Mouse (Mus musculus): Measurements from ENCODE around the gene Ppia.
"Not testable (repeated sequence)": the region's sequence is repeated elsewhere in the genome, so short reads cannot be mapped to it uniquely, and the experiment has no call there.

The Ppia gene

DNA sequence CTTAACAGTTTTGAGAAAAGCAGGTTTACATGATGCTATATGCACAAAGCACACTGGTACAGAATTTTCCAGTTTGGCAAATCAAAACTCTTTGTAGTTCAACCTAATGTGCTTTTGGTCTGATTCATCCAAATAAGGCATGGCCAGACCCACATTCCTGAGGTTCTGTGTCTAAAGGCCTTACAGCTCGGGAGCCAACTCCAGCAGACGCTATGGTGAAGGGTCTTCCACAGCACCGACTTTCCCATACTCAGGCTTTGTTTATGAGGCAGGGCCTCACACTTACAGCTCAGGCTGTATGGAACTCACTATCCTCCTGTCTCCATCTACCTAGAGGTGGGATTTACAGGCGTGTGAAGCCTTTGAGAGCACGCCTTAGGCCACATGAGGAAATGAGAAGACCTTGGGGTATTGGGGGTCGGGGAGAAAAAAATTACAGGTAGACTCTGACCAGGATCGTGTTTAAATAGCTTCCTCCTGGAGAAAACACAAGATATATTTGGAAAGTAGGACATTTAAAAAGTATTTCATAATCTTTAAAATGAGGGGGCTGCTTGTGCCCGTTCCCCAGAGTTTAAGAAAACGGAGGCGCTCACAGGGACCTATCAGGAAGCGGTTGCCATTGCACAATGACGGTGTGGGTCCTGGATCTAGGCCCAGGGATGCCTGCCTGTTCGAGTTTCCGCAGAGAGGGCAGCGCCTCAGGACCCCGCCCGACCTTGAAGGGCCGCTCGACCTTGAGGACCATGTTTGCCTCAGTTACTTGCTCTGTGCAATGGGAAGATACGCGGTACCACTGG, at the start of gene Ppia:
TSS of gene Ppia (plus strand) at position 693 of the 800 bp plus-strand sequence.
- no peak for DNase-seq

- peak; percentile 87 for DNase-seq
These were observed 49.4 kb upstream of the Ppia start for GRCm38 (mm10) chr11:6365885-6366284.

- no peak for DNase-seq
These were observed 48.8 kb upstream of the Ppia start for GRCm38 (mm10) chr11:6366434-6366833.

- DNase-seq, result no peak
These were observed 48.1 kb upstream of the Ppia start for GRCm38 (mm10) chr11:6367156-6367555.

GRCm38 (mm10) chr11:6367986-6368385, 47.3 kb upstream of the Ppia start:
- not testable (repeated sequence) for DNase-seq

GRCm38 (mm10) chr11:6371376-6372155, 43.7 kb upstream of the Ppia start:
- no peak for DNase-seq

GRCm38 (mm10) chr11:6372784-6373183, 42.5 kb upstream of the Ppia start:
- DNase-seq, result no peak

DNA sequence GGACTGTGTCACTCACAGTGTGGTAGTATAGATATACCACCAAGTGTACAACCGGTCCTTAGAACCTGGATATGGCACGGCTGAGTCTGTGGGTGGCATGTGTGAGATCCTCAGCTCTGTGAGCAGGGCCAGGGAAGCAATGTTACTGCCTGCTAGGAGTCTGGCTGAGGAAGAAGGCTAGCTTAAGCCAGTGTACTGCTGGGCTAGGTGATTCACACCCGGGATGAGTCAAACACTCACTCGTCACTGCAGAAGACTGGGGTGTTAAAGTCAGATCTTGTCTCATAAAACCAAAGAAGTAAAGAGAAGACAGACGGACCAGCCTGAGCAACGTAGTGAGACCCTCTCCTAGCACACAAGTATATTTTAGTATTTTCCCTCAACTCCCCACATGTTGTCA, 34.3 kb upstream of the Ppia start:
- no peak for DNase-seq

GRCm38 (mm10) chr11:6388126-6388725, 27.0 kb upstream of the Ppia start:
- no peak for DNase-seq

- DNase-seq, result peak; percentile 98
These were observed 26.4 kb upstream of the Ppia start, which contains the start of gene Zmiz2 for GRCm38 (mm10) chr11:6388726-6389413. Gene Zmiz2 (plus strand): TSS chr11:6389074.

DNA sequence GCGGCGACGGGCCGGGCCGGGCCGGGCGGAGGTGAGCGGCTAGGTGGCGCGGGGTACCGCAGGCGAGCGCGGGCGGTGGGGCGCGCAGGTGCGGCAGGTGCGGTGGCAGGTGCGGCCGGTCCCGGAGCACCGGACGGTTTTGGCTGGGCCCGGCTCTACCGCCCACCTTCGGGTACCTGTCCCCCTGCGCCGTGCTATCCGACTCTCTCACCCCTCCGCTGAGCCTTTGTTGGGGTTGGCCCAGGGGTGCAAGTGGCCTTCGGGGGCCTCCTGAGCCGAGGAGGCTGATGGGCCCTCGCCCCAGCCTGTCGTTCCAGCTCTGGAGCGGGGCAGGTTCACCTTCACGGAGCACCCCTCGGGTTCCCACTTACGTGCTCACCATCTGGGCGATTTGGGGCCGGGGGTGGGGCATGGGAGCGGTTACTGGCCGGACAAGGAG, 25.7 kb upstream of the Ppia start:
- peak; percentile 66 for DNase-seq

GRCm38 (mm10) chr11:6390376-6391053, 24.7 kb upstream of the Ppia start:
- no peak for DNase-seq

DNA sequence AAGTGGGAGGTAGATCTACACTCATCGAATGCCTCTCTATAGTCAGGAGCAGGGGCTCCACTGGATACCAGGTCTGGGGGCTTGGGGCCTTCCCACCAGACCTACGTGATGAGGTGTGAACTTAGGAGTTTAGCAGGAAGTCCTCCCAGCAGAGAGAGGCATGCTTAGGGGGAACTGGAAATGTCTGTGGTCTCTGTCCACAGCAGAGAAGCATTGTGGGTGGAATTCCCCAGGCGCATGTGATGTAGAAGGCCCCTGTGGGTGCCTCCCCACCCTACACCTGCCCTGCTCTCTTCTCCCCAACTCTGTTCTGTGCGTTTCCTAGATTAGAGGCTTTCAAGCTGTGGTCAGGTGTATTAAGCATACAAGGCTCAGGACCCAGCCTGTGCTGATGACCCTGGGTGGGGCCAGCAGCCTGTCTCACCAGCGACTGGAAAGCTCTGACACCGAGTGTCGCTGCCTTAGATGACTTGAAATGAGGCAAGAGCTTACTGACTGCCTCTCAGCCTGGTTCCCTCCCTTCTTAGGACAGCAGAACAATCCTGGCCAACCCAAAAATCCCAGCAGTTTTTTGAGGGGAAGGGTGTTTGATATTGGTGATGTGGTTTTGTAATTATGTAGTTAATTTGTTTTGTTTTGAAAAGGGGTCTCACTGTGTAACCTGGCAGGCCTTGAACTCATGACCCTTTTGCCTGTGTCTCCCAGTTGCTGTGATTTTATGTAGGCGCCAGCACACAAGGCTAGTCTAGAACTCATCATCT, 23.5 kb upstream of the Ppia start:
- DNase-seq, result no peak

- DNase-seq, result no peak
These were observed 22.4 kb upstream of the Ppia start for GRCm38 (mm10) chr11:6392857-6393256.

GRCm38 (mm10) chr11:6393866-6394265, 21.4 kb upstream of the Ppia start:
- DNase-seq, result no peak

- DNase-seq, result no peak
These were observed 19.7 kb upstream of the Ppia start for GRCm38 (mm10) chr11:6395565-6395964.

DNA sequence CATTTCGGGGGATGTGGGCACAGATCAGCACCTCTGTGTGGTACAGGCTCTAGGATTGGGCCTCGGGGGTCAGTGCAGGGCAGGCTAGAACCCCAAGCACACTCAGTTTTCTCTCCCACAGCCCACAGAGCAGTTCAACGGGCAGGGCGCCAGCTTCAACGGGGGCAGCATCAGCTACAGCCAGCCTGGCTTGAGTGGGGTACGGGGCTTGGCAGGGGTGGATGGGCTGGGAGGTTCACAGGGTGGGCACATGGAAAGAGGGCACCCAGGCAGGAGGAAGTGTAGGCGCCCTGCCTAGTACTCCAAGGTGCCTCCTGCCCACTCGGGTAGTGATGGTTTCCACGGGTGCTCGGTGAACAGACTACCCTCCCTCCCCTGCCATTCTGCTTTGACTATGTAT, 17.1 kb upstream of the Ppia start:
- DNase-seq, result no peak

- DNase-seq, result peak; percentile 96
These were observed 12.4 kb upstream of the Ppia start for GRCm38 (mm10) chr11:6402515-6403510.

DNA sequence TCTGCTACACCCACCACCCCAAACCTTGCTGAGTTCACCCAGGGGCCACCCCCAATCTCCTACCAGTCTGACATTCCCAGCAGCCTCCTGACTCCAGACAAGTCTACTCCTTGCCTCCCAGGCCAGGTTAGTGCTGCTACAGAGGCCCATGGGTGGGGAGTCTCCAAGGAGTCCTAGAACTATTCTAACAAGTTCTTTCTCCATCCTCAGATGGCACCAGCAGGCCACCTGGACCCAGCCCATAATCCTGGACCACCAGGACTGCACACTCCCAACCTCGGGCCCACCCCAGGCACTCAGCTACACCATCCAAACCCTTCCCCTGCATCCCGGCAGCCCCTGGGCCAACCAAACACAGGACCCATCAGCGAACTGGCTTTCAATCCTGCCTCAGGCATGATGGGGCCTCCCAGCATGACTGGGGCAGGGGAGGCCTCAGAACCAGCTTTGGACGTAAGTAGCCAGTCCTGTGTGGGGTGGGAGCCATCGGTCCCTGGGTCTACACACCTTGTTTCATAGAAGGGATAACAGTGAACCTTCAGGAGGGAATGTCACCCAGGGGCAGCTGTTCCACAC, 11.3 kb upstream of the Ppia start:
- no peak for DNase-seq
